Mouse (Mus musculus): ENCODE measurements around the gene Agtr1a. TPM values are rescaled to one million over a fixed set of nuclear protein-coding genes. Genes with fewer than 3 reads are reported as not detected.

The Agtr1a gene
- 0.18 and 0.94 TPM in 2 replicates for polyA plus RNA-seq (2021; fragmentation: Nextera tagmentation)
- long read RNA-seq, experiment 1, partial matches to known transcripts: 0 of 3 reads
- long read RNA-seq, experiment 1, other reads (novel, unspliced or antisense): 0 of 3 reads
- long read RNA-seq, experiment 2: 0 reads

GRCm38 (mm10) chr13:30336148-30336801 lies at the start of gene Agtr1a:
Gene Agtr1a, plus strand, starts transcription at chr13:30336441.

Other genes with a start within 250 kb of the Agtr1a start
- 1.5 and 1.6 TPM in 2 replicates for gene Mboat1, start 200.0 kb upstream of the Agtr1a start, polyA plus RNA-seq (2021; fragmentation: Nextera tagmentation)
- 393 and 409 TPM in 2 replicates for gene Uqcrfs1, start 208.9 kb downstream of the Agtr1a start, polyA plus RNA-seq (2021; fragmentation: Nextera tagmentation)

Measured in left cerebral cortex, adult 6 months (tissue).